Mouse (Mus musculus): ENCODE measurements at regions not wholly inside any gene's neighbourhood (a gene's known extent, or its start where the extent isn't known, plus 50 kb on each side); places are given as distances from the start of the nearest gene placed in this dataset.
"Not testable (repeated sequence)": the region's sequence is repeated elsewhere in the genome, so short reads cannot be mapped to it uniquely, and the experiment has no call there.

GRCm38 (mm10) chr10:120284785-120285184 is 57.9 kb downstream of the Llph start:
- no peak for DNase-seq (ENCODE audit: low read depth, low spot score)

- DNase-seq (ENCODE audit: low read depth, low spot score): no peak
Observed at GRCm38 (mm10) chr10:120291912-120292311, 65.0 kb downstream of the Llph start.

- DNase-seq (ENCODE audit: low read depth, low spot score): not testable (repeated sequence)
Observed at GRCm38 (mm10) chr10:120293381-120293780, 66.5 kb downstream of the Llph start.

- DNase-seq (ENCODE audit: low read depth, low spot score): no peak
Observed at GRCm38 (mm10) chr10:120294487-120294886, 67.6 kb downstream of the Llph start.

GRCm38 (mm10) chr10:120297311-120297710 is 70.4 kb downstream of the Llph start:
- DNase-seq (ENCODE audit: low read depth, low spot score): no peak

GRCm38 (mm10) chr10:120298293-120298927 is 71.5 kb downstream of the Llph start:
- DNase-seq (ENCODE audit: low read depth, low spot score): peak; percentile 76

GRCm38 (mm10) chr10:120306010-120306409 is 79.1 kb downstream of the Llph start:
- DNase-seq (ENCODE audit: low read depth, low spot score): peak; percentile 39

- no peak for DNase-seq (ENCODE audit: low read depth, low spot score)
Observed at GRCm38 (mm10) chr10:120308681-120309080, 81.8 kb downstream of the Llph start.

Measured in ES-CJ7 (cell line).